Mouse (Mus musculus) CH12.LX (cell line): Measurements from ENCODE around the gene Sdhb. TPM values are rescaled to one million over a fixed set of nuclear protein-coding genes. Genes with fewer than 3 reads are reported as not detected.

ENCODE experiments used
- DNase-seq: peaks from one replicate; pipeline ENCODE4 v3.0.0-alpha.2; 2013; ENCODE audit errors: extremely low read depth
- H3K27ac ChIP-seq: 2 replicates; pipeline ENCODE4 v1.5.1; 2012; ENCODE audit warnings: low read depth, mild to moderate bottlenecking, control low read depth, moderate library complexity; ENCODE audit not compliant: insufficient read depth
- H3K27me3 ChIP-seq: replicated peaks from 2 replicates; pipeline ENCODE3; 2012; ENCODE audit warnings: inconsistent platforms
- H3K36me3 ChIP-seq, 2 experiments: replicated peaks in 1 of 2; 2 replicates each; pipeline versions ENCODE3 to v1.6.1; 2012; ENCODE audit warnings: inconsistent platforms in 1 of 2, low read length in 1 of 2, mild to moderate bottlenecking in 1 of 2, mixed read lengths in 1 of 2, moderate library complexity in 1 of 2; ENCODE audit not compliant: control insufficient read depth in 1 of 2, insufficient read depth in 1 of 2
- H3K4me1 ChIP-seq, 2 experiments: 2 replicates each; pipeline ENCODE4 v1.6.1; 2012; ENCODE audit warnings: inconsistent platforms in 1 of 2, moderate library complexity in 1 of 2; ENCODE audit not compliant: insufficient read depth in 2 of 2, control insufficient read depth in 1 of 2
- H3K4me2 ChIP-seq: 2 replicates; pipeline ENCODE4 v1.6.1; 2012; ENCODE audit warnings: low read depth, mild to moderate bottlenecking, control low read depth; ENCODE audit not compliant: poor library complexity, insufficient read depth, severe bottlenecking
- H3K4me3 ChIP-seq, 3 experiments: fragments of 150-350 bp in 1 of 3; sonication (generic) in 1 of 3; replicated peaks in 1 of 3; 2 replicates each; pipeline versions ENCODE3 to v1.5.1; 2011 to 2012; ENCODE audit warnings: low read depth in 2 of 3, low read length in 2 of 3, mild to moderate bottlenecking in 2 of 3, moderate library complexity in 2 of 3, control low read depth in 1 of 3, improper control_type of control experiment in 1 of 3, inconsistent platforms in 1 of 3, mixed read lengths in 1 of 3; ENCODE audit not compliant: poor library complexity in 1 of 3
- H3K79me2 ChIP-seq: replicated peaks from 2 replicates; pipeline ENCODE4 v1.6.1; 2012; ENCODE audit warnings: mild to moderate bottlenecking, moderate library complexity; ENCODE audit not compliant: control insufficient read depth, poor library complexity, insufficient read depth, severe bottlenecking; ENCODE audit errors: extremely low read depth
- H3K9ac ChIP-seq: 2 replicates; pipeline ENCODE4 v1.6.1; 2012; ENCODE audit warnings: low read depth, mild to moderate bottlenecking, control low read depth, moderate library complexity; ENCODE audit not compliant: insufficient read depth
- H3K9me3 ChIP-seq: replicated peaks from 2 replicates; pipeline ENCODE3; 2012; ENCODE audit warnings: low read length, inconsistent platforms, mixed read lengths
- BHLHE40 ChIP-seq: IDR thresholded peaks from 2 replicates; pipeline ENCODE4 v1.6.1; 2011; ENCODE audit warnings: mild to moderate bottlenecking, low read depth, low read length, improper control_type of control experiment
- CHD1 ChIP-seq: IDR thresholded peaks from 2 replicates; pipeline ENCODE4 v1.6.1; 2012; ENCODE audit warnings: low read depth, low read length, improper control_type of control experiment, inconsistent platforms
- CHD2 ChIP-seq: IDR thresholded peaks from 2 replicates; pipeline ENCODE4 v1.6.1; 2011; ENCODE audit warnings: low read length, improper control_type of control experiment
- GABPA ChIP-seq: IDR thresholded peaks from 2 replicates; pipeline ENCODE4 v1.6.1; 2012; ENCODE audit warnings: low read depth, low read length, improper control_type of control experiment, inconsistent platforms; ENCODE audit not compliant: insufficient replicate concordance
- HCFC1 ChIP-seq: IDR thresholded peaks from 2 replicates; pipeline ENCODE4 v1.6.1; 2012; ENCODE audit warnings: low read depth, mild to moderate bottlenecking, inconsistent platforms, low read length, improper control_type of control experiment
- KAT2A ChIP-seq: IDR thresholded peaks from 2 replicates; pipeline ENCODE4 v1.6.1; 2012; ENCODE audit warnings: low read length, improper control_type of control experiment, inconsistent platforms; ENCODE audit not compliant: insufficient replicate concordance
- MAFK ChIP-seq: IDR thresholded peaks from 2 replicates; pipeline ENCODE4 v1.6.1; 2011; ENCODE audit warnings: low read length, improper control_type of control experiment; ENCODE audit not compliant: insufficient replicate concordance
- MAZ ChIP-seq: IDR thresholded peaks from 2 replicates; pipeline ENCODE4 v1.6.1; 2012; ENCODE audit warnings: low read depth, mild to moderate bottlenecking, inconsistent platforms, low read length, improper control_type of control experiment, moderate library complexity
- MXI1 ChIP-seq: IDR thresholded peaks from 2 replicates; pipeline ENCODE4 v1.6.1; 2011; ENCODE audit warnings: mild to moderate bottlenecking, low read depth, low read length, improper control_type of control experiment
- NELFE ChIP-seq: IDR thresholded peaks from 2 replicates; pipeline ENCODE4 v1.6.1; 2011; ENCODE audit warnings: low read depth, low read length, improper control_type of control experiment
- PAX5 ChIP-seq: IDR thresholded peaks from 2 replicates; pipeline ENCODE4 v1.6.1; 2012; ENCODE audit warnings: low read length, inconsistent platforms, mixed read lengths
- RCOR1 ChIP-seq: conservative IDR thresholded peaks from 2 replicates; pipeline ENCODE4 v1.6.1; 2012; ENCODE audit warnings: low read depth, mild to moderate bottlenecking, inconsistent platforms, low read length, improper control_type of control experiment
- SIN3A ChIP-seq: IDR thresholded peaks from 2 replicates; pipeline ENCODE4 v1.6.1; 2012; ENCODE audit warnings: low read length, improper control_type of control experiment, inconsistent platforms
- USF1 ChIP-seq: IDR thresholded peaks from 2 replicates; pipeline ENCODE4 v1.6.1; 2014; ENCODE audit warnings: low read depth, mild to moderate bottlenecking, inconsistent platforms, low read length, improper control_type of control experiment
- ZKSCAN1 ChIP-seq: IDR thresholded peaks from 2 replicates; pipeline ENCODE4 v1.6.1; 2012; ENCODE audit warnings: low read depth, inconsistent platforms, low read length, improper control_type of control experiment, borderline replicate concordance
- ZMIZ1 ChIP-seq: IDR thresholded peaks from 2 replicates; pipeline ENCODE4 v1.6.1; 2012; ENCODE audit warnings: low read depth, mild to moderate bottlenecking, inconsistent platforms, low read length, improper control_type of control experiment
- ZNF384 ChIP-seq: IDR thresholded peaks from 2 replicates; pipeline ENCODE4 v1.6.1; 2012; ENCODE audit warnings: low read depth, low read length, improper control_type of control experiment, inconsistent platforms
- dilution Hi-C: fragments of 300-500 bp; cut with MboI; formaldehyde crosslinking; loops from 2 replicates; pipeline ENCODE4 v1.14.3; 2020; ENCODE audit warnings: low sequenced_read_pairs; ENCODE audit not compliant: extremely low pct_unique_long_range_greater_than_20kb, extremely low pct_ligation_motif_present
- in situ Hi-C: fragments of 300-500 bp; cut with MboI; formaldehyde crosslinking; loops from 3 replicates; pipeline ENCODE4 v1.14.3; 2019; ENCODE audit warnings: low sequenced_read_pairs, low pct_ligation_motif_present, low pct_unique_long_range_greater_than_20kb, mixed read lengths
- polyA plus RNA-seq: library from polyadenylated mRNA; unstranded; fragments of >175 nt; gene quantifications from 2 replicates; pipeline ENCODE4 v1.2.1, GENCODE M21; 2012; ENCODE audit warnings: low read depth; ENCODE audit not compliant: insufficient read length
- total RNA-seq, 2 experiments: library from RNA; depleted of rRNA; stranded (reverse); fragments of 300-350 nt in 1 of 2; fragments of >200 nt in 1 of 2; gene quantifications; 2 replicates each; pipeline ENCODE4 v1.2.3; 2012 to 2014

The Sdhb gene
- total and polyA plus RNA-seq, 3 experiments: 156 to 190 (median 188) TPM

- peaks cover 14 to 35% of the 10 kb centered on the region in 2 experiments for H3K4me1 ChIP-seq
- dilution Hi-C loops: no loop called here
- in situ Hi-C loops: loop anchor here (5.0 kb wide), 1 partner anchor 53 kb away; the partner anchor contains the start of gene Padi2
- peak overlapping the region; percentile 57; the same call in 1 of the 2 replicates for H3K4me2 ChIP-seq
- peaks cover 39% of the 10 kb centered on the region for H3K27me3 ChIP-seq
- H3K9me3 ChIP-seq: no peaks in the 10 kb centered on the region
- H3K79me2 ChIP-seq: peaks cover 16% of the 10 kb centered on the region
- H3K36me3 ChIP-seq: peaks cover 0 to 12% of the 10 kb centered on the region in 2 experiments
- H3K4me3 ChIP-seq: no peak overlapping the region
- no peak for DNase-seq
- no peak overlapping the region for H3K9ac ChIP-seq
- TF ChIP-seq ZNF384 (no peak), USF1 (no peak), CHD1 (no peak), PAX5 (no peak), MAFK (no peak), ZMIZ1 (no peak), RCOR1 (no peak), NELFE (no peak), MAZ (no peak), GABPA (no peak), CHD2 (no peak)
- TF ChIP-seq, all 38 proteins: peak for 0
- H3K27ac ChIP-seq: no peak overlapping the region
Observed at GRCm38 (mm10) chr4:140959715-140960479, 1.1 kb upstream of the Sdhb start.

GRCm38 (mm10) chr4:140961467-140962206 lies 634 bp downstream of the Sdhb start:
- dilution Hi-C loops: no loop called here

More at GRCm38 (mm10) chr4:140961467-140962206, 634 bp downstream of the Sdhb start:
- in situ Hi-C loops: no loop called here
- TF ChIP-seq RCOR1: 0 out of 2 replicates have a peak, but pooled peaks have one; percentile 10
- peak; percentile 14; the same call in 1 of the 2 replicates for TF ChIP-seq MXI1
- TF ChIP-seq KAT2A: no peak
- TF ChIP-seq GABPA: 0 out of 2 replicates have a peak, but pooled peaks have one; percentile 0
- TF ChIP-seq HCFC1: 0 out of 2 replicates have a peak, but pooled peaks have one; percentile 5
- TF ChIP-seq ZKSCAN1: no peak
- no peak for TF ChIP-seq ZNF384
- TF ChIP-seq BHLHE40: no peak
- peak; percentile 62 for TF ChIP-seq SIN3A
- H3K4me1 ChIP-seq: peaks cover 14 to 44% of the 10 kb centered on the region in 2 experiments
- H3K27me3 ChIP-seq: peaks cover 25% of the 10 kb centered on the region
- peak; percentile 19 for DNase-seq
- peak overlapping the region; percentile 90 to 95 (median 92) for H3K4me3 ChIP-seq
- no peaks in the 10 kb centered on the region for H3K9me3 ChIP-seq
- H3K9ac ChIP-seq: peak overlapping the region; percentile 94
- H3K79me2 ChIP-seq: peaks cover 16% of the 10 kb centered on the region
- peaks cover 0 to 25% of the 10 kb centered on the region in 2 experiments for H3K36me3 ChIP-seq
- peak overlapping the region; percentile 73 for H3K4me2 ChIP-seq
- 0 out of 2 replicates have a peak overlapping the region, but pooled peaks have one; percentile 24 for H3K27ac ChIP-seq
